Mouse (Mus musculus): ENCODE results near the gene 1700001P01Rik. TPM values are rescaled to one million over a fixed set of nuclear protein-coding genes. Genes with fewer than 3 reads are reported as not detected.

The 1700001P01Rik gene
- polyA plus RNA-seq, 1 experiment: 0.78 TPM

- DNase-seq (ENCODE audit: extremely low spot score in 1 of 2, low spot score in 1 of 2): no peak
Observed at GRCm38 (mm10) chr11:97810356-97810755, 34.6 kb upstream of the 1700001P01Rik start.

DNA sequence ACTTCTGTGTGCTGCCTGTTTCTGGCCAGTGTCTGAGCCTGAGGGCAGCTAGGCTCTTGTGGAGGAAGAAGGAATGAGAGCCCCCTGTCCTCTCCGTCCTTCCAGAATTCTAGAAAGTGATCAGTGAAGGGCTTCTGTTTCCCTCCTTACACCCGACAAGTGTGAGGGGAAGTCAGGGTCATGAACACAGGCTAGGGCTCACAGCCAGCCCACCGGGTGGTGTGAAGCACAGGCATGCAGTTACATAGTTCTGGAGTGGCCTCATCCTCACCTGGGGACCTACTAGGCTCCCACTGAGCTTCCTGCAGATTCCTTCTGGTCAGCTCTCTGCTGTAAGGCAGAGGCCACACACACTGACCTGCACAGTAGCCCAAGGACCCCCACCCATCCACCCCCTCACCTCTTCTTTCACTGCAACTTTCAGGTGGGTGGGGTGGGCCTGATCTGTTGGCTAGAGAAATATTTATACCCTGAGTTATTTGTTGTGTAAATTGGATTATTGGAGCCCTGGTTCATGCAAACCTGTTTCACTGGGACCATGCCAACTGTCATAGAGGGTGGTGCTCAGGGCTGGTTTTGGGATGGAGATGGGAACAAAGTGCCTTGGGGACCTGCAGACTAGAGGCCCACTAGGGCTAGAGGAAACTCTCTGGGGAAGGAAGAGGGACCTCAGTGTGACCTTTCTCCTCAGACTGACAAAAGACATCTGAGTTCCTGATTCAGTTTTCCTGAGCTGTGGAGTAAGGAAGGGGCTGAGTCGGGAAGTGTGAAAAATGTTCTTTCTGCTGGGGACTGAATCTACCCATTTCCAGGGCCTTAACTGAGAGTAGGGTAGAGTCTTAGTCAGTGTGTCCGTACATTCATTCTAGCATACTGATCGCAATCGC lies 33.8 kb upstream of the 1700001P01Rik start:
- DNase-seq (ENCODE audit: extremely low spot score in 1 of 2, low spot score in 1 of 2): no peak

DNA sequence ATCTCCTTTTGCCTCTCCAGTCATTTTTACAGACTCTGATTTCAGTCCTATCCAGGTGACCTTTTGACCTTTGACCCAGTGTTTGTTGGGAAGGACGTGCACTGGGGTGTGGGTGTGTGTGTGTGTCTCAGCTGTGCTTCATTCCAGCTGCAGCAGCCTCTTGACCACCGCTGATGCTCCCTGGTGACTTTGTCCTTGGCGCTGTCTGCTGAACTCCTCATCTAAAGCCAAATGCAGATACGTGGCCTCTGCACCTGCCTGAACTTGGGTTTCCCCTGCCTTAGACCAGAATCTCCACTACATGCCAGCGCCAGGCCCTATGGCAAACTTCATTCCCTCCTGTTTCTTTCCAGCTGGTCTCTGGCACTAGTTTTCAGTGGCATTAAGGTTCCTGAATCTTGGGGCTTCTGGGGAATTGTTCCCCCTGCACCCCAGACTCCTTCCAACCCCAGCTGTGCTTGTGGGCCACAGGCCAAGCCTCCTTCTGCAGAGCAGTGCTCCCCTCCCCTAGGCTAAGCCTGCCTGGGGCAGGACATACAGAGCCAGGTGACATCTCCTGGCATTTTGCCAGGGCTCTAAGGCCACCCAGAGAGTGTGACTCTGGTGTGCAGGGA lies 33.0 kb upstream of the 1700001P01Rik start:
- no peak for DNase-seq (ENCODE audit: extremely low spot score in 1 of 2, low spot score in 1 of 2)

- no peak for DNase-seq (ENCODE audit: extremely low spot score in 1 of 2, low spot score in 1 of 2)
Observed at GRCm38 (mm10) chr11:97808093-97808492, 32.4 kb upstream of the 1700001P01Rik start.

- DNase-seq (ENCODE audit: extremely low spot score in 1 of 2, low spot score in 1 of 2): no peak
Observed at GRCm38 (mm10) chr11:97807626-97808025, 31.9 kb upstream of the 1700001P01Rik start.

GRCm38 (mm10) chr11:97806613-97806964 lies 30.9 kb upstream of the 1700001P01Rik start:
- no peak for DNase-seq (ENCODE audit: extremely low spot score in 1 of 2, low spot score in 1 of 2)

- no peak for DNase-seq (ENCODE audit: extremely low spot score in 1 of 2, low spot score in 1 of 2)
Observed at GRCm38 (mm10) chr11:97805662-97806612, 30.2 kb upstream of the 1700001P01Rik start.

- DNase-seq (ENCODE audit: extremely low spot score in 1 of 2, low spot score in 1 of 2): no peak
Observed at GRCm38 (mm10) chr11:97804841-97805661, 29.3 kb upstream of the 1700001P01Rik start.

DNA sequence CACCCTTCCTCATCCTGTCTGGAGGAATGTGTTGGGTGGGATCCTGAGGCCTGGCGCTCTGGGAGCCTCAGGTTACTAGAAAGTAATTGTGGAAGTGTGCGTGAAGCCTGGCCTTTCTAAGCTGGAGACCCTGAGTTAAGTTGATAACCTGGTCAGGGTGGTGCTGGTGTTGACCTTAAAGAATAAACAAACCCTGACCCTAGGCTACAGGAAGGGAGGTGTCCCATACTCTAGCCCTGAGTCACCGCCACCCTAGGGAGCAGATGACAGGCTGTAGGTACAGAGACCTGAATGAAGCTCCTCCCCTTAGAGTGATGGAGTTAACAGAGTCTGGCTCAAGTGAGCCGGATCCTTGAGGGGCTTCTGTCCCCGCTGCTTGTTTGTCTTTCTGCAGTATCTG lies 28.1 kb upstream of the 1700001P01Rik start:
- no peak for DNase-seq (ENCODE audit: extremely low spot score in 1 of 2, low spot score in 1 of 2)

- DNase-seq (ENCODE audit: extremely low spot score in 1 of 2, low spot score in 1 of 2): no peak
Observed at GRCm38 (mm10) chr11:97802495-97802894, 26.8 kb upstream of the 1700001P01Rik start.

DNA sequence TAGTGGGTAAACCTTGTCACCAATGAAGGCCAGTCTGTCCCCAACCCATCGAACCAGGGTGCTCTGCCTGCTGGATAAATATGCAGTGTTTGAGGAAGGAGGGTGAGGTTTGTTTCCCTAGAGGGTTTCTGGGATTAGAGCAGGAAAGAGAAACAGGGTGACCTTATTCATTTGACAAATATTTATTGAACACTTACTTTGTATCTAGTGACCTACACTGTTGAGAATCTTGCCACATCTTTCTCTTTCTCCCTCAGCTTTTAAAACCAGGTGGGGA lies 26.4 kb upstream of the 1700001P01Rik start:
- no peak for DNase-seq (ENCODE audit: extremely low spot score in 1 of 2, low spot score in 1 of 2)

- peak in 1 of 2 experiments; percentile 75 for DNase-seq (ENCODE audit: extremely low spot score in 1 of 2, low spot score in 1 of 2)
Observed at GRCm38 (mm10) chr11:97801409-97802193, 25.9 kb upstream of the 1700001P01Rik start.

GRCm38 (mm10) chr11:97800691-97801408 lies 25.1 kb upstream of the 1700001P01Rik start:
- no peak for DNase-seq (ENCODE audit: extremely low spot score in 1 of 2, low spot score in 1 of 2)

DNA sequence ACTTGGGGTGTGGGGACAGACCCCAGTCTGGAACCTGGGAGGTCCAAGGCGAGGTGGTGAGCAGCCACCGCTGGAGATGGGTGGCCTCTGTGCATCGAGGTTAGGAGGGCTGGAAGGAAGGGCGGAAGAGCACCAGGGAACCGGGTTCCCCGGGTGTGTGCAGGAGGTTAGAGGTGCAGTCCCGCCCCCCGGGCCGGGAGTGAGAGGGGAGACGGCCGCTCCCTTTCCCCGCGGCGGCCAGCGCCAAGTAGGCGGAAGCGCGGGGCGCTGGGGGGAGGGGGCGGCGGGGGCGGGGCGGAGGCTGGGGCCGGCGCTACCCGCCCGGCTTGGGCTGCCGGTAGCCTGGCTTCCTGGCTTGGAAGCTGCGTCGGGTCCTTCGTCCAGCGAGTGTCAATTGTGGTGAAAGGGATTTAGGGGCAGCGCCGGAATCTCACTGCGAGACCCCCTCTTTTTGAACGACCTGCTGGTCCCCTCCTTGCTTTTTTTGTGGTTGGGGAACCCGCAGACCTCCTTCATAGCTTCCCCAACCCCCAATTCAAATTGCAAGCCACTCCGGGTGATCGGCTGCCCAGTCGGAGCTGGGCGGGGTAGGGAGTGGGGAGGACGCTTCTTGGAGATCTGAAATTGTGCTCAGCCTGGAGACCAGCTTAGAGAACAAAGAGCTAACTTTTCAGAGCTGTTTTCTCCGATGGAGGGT lies 24.4 kb upstream of the 1700001P01Rik start:
- no peak for DNase-seq (ENCODE audit: extremely low spot score in 1 of 2, low spot score in 1 of 2)

DNA sequence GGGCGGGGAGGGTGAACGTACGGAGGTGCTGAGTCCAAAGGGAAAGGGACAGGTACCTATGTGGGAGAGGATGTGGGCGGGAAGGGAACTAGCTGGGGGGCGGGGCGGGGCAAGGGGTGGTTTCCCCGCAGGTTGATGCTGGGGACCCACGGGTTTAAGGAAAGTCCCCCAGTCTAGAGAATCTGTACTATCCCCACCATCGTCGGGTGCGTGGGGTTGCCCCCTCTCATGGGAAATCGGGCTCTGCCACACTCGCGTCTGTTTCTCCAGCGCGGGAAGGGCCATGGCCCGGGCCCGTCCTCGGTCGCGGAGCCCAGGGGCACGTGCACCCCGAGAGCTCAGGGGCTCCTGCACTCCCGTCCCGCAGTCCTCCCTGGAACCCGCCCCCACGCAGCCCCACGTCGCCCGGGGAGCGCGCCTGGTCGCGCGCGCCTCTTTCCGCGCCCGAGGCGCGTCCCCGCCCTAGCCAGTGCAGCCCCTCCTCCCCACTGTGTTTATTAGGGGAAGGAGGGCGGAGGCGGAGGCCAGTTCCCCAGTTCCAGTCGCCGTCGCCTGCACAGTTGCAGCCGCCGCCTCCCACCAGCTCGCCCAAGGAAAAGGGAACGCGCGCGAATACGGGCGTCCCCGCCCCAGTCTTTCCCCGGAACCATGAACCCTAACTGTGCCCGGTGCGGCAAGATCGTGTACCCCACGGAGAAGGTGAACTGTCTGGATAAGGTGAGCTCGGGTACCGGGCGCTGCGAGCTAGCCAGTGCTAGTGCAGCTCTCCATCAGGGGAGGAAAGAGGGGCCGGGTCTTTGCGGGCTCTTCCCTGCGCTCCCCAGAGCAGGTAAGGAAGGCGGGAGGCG lies 23.7 kb upstream of the 1700001P01Rik start:
- peak in 1 of 2 experiments; percentile 89 for DNase-seq (ENCODE audit: extremely low spot score in 1 of 2, low spot score in 1 of 2)

GRCm38 (mm10) chr11:97798782-97799145 lies 23.0 kb upstream of the 1700001P01Rik start, which contains the start of gene Lasp1:
TSS of gene Lasp1 (plus strand) at chr11:97799000.
- DNase-seq (ENCODE audit: extremely low spot score in 1 of 2, low spot score in 1 of 2): peak; percentile 80 to 96

DNA sequence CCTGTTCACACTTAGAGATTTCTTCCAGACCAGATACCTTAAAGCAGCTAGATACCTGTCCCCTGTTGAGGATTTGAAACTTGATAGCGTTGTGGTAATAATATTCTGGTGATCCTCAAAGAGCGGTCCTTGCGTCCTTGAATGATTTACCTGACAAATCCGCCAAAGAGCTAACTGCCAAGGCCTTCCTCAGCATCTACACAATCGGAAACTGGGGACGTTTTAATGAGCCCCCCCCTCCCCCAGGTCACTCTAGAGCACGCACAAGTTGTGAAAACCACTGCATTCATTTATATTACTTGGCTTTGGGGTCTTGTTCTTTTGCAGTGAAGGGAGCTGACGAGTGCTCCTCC lies 22.3 kb upstream of the 1700001P01Rik start:
- no peak for DNase-seq (ENCODE audit: extremely low spot score in 1 of 2, low spot score in 1 of 2)
